Mouse (Mus musculus) ES-Bruce4 (cell line): ENCODE results near the gene Fam98c.

Source experiments
- CTCF ChIP-seq: IDR thresholded peaks from one replicate; pipeline ENCODE4 v1.8.1; 2011; ENCODE audit warnings: low read depth, low read length
- EP300 ChIP-seq: IDR thresholded peaks from 2 replicates; pipeline ENCODE4 v1.6.1; 2011; ENCODE audit warnings: low read depth, low read length; ENCODE audit not compliant: insufficient read depth

- TF ChIP-seq CTCF: no peak
- no peak for TF ChIP-seq EP300
Observed at GRCm38 (mm10) chr7:29180854-29181236, 24.8 kb upstream of the Fam98c start.
